Mouse (Mus musculus) cortical plate, adult 2 months (tissue): ENCODE data around the gene Dusp7.

ENCODE experiments used
- CTCF ChIP-seq: fragments of 200-500 bp; IDR thresholded peaks from 2 replicates; pipeline ENCODE4 v1.5.1; 2011; ENCODE audit warnings: mild to moderate bottlenecking, control low read depth, low read length; ENCODE audit not compliant: insufficient read depth; ENCODE audit errors: extremely low read depth
- POLR2A ChIP-seq: fragments of 200-500 bp; IDR thresholded peaks from 2 replicates; pipeline ENCODE4 v1.6.1; 2011; ENCODE audit warnings: mild to moderate bottlenecking, low read length, control low read depth; ENCODE audit not compliant: insufficient read depth; ENCODE audit errors: extremely low read depth

DNA sequence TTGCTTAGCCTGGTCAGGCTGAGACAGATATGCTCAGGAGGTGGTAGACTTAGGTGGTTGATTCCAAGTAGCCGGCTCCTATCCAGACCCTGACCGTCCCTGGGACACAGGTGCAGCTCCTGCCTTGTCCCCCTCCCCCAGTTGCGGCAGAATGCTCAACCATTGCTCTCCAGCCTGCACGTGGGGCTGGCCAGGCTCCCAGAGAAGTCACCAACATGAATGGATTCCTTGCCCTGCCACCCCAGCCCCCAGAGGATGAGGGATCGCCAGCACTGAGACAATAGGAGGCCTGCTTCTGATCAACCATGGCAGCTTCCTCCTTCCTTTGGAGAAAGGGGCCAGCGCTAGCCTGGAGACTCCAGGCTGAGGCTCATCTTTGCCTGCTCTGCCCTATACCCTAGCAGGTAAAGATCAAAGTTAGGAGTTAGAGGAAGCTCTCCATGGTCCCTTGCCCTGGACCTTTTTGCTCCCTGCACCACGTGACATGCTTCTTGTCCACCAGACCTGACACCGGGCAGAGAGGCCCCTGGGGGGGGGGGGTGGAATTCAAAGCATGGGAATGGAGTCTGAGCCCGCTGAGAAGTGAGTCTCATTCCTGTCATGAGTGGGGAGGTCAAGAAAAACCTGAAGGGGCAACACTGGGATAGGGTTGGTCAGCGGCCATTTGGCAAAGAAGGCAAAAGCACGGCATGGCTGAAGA is 24.5 kb downstream of the Dusp7 start:
- no peak for TF ChIP-seq POLR2A
- TF ChIP-seq CTCF = no peak
